Mouse (Mus musculus): Measurements from ENCODE around the gene Phldb2. TPM values are rescaled to one million over a fixed set of nuclear protein-coding genes. Genes with fewer than 3 reads are reported as not detected.

Phldb2 gene
- polyA plus RNA-seq, 1 experiment: 11.4 TPM

DNA sequence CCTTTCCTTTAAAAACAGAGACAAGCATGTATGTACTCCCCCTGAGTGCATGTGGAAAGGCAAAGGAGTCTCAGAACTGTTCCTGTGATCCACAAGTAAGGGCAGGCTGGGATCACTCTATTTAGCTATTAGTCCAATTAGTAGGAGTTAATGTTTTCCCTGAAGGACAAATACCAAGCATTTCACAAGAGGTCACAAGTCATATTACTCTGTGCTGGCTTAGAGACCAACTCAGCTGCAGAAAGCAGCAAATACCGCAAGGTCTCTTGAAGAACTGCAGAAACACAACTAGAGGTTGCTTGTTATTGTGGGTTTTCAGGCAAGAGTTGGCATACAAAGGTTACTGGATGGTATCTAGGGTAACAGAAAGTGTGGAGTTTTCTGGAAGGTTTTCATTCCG is 59.6 kb downstream of the Phldb2 start:
- no peak for DNase-seq (ENCODE audit: low read depth)

DNA sequence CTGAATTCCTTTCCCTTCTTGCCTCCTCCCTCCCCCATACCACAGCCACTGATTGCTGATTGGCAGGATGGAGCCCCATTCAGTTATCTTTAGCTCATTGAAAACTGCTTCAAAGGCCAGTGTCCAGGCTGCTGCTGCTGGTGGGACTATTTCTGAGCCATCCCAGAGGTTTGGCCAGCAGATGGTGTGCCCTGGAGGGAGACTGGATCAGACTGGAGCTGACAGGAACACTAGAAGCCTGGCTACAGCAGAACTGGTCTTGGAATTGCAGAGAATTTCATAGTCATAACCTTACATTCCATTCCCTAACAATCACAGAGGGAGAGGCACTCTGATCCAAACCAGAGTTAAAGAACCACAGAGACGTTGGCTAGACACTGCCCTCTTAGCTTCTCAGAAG is 60.5 kb downstream of the Phldb2 start:
- DNase-seq (ENCODE audit: low read depth): no peak

DNA sequence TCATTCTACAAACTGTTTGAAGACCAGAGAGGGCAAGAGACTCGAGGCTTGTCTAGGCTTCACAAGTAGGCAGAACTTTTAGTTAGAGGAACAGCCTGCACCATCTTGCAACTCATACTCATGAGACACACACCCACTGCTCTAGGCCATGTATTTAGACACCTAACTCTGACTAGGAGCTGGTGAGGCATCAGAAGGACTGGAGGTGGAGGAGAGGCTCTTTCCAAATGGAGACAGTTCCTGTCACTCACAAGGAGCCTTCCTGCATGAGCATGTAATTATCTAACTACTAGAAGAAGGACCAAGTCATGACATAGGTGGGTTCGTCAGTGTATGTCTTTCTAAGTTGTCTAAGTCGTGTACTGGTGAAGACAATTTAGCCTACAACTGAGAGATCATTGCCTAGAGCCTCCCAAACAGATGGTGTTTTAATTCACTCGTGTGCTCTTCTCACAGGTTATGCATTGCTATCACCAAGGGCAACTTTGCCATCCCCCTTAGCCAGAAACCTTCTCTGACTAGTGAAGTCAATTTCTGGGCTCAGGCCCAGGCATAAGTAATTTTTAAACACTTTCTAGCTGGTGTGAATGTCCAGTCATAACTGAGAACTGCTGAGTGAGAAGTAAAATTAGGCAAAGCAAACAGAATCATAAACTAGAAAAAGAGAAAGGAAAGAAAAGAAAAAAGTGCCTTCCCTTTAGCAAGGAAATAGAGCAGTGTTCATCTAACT is 62.8 kb downstream of the Phldb2 start:
- DNase-seq (ENCODE audit: low read depth): no peak

DNA sequence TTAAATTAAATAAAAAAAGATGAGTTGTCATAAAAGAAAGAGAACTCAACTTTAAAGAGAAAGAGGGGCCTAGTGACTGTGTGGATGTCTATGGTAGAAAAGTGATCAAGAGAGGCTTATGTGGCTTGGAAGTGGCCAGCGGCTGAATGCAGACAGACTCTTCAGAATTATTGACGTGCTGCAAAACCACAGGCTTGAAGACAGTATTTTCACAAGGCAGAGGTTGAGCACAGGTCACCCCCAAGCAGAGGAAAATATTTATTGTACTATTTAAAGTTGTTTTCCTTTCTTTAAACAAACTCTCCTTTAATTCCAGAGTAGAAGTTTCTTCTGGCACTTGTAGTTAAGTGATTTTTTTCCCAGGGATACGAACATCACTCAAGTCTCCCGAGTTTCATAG is 63.8 kb downstream of the Phldb2 start:
- no peak for DNase-seq (ENCODE audit: low read depth)

DNA sequence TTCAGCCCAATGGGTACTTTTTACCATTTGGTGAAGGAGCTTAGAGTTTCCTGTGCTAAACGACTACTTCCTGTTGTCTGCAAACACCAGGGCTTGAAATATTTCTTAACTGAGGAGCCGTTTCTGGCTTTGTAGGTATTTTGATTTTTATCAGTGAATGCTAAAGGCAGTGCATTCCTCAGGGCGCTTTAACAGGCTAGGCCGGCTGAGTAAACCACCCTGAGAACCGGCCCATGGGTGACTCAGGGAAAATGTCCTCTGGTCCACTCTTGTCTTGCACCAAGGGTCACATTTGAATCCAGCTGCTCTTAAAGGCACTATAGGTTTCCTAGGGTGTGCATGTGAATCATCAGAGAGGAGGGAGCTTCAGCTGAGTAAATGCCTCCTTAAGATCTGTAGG is 66.8 kb downstream of the Phldb2 start:
- no peak for DNase-seq (ENCODE audit: low read depth)

DNA sequence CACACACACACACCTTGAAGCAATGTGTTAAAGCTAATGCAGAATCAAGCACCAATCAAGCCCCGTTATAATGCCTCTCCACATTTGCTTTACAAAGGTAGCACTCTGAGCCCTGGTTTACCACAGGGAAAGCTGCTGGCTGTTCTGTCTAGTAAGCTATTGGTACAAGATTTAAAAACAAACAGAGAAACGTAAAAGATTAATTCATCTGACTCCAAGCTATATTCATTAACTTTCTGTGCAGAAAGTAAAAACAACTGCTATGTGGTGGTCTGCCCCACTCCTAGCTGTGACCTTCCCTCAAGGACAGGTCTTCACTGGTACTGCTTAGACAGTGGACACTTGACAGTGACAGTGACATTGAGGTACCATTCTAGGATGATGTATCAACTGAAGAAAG is 69.2 kb downstream of the Phldb2 start:
- DNase-seq (ENCODE audit: low read depth): no peak

DNA sequence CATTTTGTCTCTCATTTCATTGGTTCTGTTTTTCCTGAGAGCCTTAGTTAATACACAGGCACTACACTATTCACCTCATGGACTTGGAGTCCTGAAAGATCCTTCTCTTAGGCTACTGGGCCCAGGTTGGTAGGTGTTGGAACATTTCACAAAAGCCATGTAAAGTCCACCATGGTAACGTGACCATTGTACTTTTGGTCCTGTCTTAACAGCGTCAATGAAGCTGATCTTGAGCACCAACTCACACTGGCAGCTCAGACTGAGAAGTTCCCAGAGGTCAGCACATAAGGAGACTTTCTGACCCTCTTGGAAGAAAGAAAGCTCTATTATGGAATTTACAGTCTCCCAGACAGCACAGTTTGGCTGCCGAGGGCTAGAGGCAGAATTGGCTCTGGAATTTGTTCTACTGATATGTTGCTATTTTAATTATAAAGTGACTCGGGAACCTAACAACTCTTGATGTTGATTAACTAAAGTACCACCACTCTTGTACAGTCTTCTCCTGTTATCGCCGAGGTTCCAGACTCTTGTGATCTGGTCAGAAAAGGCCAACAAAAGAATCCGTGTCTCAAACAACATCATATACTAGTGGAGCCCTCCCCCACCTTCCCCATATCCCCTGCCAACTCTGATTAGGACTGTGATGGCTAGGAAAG is 72.1 kb downstream of the Phldb2 start:
- no peak for DNase-seq (ENCODE audit: low read depth)

DNA sequence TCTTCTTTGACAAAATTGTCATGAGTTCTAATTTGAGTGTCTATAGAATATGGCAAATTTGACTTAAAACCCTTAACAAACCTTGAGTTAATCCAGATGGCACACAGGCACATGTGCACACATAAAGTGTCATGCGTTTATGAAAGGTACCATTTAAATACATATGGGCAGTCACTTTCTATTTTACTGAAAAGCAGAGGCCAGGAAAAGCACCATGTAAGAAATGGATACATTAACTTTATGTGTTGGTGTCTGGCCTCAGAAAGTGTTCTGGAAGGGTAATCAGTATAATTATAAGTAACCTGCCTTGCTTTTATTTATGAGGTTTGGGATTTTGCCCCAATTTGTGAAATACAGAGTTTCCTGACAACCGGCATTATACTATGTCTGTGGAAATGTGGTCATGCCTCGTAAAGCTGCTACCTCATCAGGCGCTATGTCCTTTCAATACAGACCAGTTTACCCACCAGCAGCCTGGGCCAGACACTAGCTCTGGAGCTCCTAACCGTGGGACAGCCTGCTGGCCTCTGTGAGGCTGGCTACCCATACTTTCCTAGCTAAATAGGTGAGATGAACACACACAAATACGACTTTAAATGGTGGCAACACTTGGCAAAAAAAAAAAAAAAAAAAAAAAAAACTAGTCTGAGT is 73.2 kb downstream of the Phldb2 start:
- no peak for DNase-seq (ENCODE audit: low read depth)

DNA sequence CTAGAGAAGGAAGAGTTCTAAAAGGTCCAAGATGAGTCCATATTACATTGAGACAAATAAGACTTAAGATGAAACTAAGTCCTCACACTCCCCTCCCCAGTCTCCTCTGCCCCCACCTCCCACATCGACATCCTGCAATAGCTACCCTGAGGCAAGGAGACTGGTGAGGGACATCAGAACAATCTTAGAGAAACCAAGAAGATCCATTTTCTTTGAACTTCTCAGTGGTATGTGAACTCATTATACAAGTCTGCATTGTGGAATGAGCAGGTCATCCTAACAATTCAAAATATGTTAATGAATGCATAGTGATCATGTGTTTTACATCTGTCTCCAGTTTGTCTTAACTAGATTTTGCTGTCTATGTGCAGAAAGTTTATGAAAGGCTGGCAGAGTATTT is 75.7 kb downstream of the Phldb2 start:
- DNase-seq (ENCODE audit: low read depth): no peak

DNA sequence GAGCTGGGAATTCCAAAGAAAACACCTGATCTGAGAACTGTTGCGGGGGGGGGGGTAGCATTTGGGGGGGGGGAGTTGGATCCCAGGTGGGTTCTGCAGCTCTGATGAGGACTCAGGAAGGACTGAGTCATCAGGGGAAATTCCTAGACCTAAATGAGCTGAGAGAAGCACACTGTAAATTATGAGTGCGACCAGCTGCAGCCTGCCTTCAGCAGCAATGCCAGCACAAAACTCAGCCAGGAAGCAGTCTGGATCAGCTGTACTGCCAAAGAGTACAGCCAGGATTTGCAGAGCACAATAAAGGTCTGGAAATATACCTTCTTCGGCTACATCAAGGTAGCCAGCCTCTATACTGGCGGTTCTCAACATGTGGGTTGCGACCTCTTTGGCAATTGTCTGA is 76.2 kb downstream of the Phldb2 start:
- DNase-seq (ENCODE audit: low read depth): no peak

DNA sequence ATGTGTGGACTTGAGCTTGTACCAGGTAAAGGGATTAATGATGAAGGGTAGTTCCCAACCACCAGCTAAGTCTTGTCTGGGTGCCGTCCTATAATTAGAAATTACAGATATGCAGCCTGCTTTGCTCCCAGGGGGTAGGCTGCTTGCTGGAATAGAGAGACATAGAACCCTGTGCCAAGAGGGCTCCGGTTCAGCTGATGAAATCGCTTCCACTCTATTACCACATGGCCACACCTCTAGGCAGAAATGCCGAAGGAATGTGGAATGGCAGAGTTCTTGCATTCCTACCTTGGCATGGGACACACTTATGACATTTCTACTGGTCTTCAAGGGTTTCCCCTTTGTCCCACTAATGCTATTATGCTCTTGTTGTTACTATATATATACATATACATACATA is 80.0 kb downstream of the Phldb2 start:
- peak; percentile 24 for DNase-seq (ENCODE audit: low read depth)

DNA sequence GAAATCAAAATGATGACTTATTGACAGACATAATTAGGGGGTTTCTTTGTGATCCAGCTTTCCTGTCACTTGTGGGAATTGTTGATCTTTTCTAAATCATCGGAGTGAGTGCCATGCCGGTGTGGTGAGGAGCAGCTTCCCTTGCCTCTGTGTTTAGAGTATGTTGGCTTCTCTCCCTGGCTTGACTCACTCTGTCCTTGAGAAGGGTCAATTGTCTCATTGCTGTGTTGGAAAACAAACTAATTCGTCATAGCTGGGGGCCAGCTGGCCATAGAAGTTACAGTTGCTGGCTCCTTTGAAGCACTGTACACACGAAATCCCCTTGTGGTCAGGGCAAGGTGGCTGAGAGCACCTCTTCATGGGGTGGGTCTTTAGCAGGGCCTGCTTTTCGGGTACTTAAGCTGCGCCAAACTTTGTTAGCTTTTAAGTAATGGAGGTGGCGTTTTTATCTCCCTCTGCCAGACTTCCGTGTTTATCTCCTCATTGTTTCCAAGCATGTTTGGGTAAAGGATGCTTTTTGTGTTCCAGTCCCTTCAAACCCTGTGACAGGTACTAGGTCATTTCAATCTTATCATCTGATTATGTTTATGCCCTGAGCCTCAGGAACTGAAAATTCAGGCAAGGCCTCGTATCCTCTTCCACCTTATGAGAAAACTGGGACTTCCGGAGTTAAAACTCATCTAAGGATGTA is 82.0 kb downstream of the Phldb2 start:
- DNase-seq (ENCODE audit: low read depth): no peak

DNA sequence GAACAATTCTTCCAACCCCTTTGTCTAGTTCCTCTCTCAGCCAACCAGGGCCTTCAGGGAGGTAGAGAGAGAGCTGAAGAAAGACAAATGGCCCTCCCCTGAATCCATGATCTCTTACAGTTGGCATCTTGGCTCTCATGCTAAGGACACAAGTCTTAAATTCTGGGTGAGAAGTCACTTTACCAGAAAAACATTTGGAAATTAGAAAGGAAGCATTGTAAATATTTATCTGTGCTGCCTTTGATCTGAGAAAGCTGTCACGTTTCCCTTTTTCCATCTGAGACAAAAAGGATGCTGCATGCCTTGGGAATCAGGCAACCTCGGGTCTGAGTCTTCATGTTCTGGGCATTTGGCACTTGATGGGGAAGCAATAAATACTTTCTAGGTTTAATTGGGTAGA is 82.7 kb downstream of the Phldb2 start:
- DNase-seq (ENCODE audit: low read depth): no peak

DNA sequence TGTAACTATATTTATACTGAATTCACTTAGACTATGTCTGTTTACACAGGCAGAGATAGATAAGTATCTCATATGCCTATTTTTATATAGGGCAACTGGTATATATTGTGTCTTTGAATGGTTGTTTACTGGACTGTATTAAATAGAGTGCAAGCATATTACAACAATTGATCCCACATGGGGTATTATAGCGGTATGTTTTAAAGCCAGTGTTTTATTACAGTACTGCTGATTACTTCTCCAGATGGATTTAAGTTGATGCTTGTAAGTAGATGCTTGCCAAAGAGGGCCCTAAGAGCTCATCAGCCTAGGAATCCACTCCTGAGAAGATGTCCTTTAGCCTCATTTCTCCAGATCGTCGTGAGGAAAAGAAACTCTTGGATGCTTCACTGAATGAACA is 84.4 kb downstream of the Phldb2 start:
- no peak for DNase-seq (ENCODE audit: low read depth)

DNA sequence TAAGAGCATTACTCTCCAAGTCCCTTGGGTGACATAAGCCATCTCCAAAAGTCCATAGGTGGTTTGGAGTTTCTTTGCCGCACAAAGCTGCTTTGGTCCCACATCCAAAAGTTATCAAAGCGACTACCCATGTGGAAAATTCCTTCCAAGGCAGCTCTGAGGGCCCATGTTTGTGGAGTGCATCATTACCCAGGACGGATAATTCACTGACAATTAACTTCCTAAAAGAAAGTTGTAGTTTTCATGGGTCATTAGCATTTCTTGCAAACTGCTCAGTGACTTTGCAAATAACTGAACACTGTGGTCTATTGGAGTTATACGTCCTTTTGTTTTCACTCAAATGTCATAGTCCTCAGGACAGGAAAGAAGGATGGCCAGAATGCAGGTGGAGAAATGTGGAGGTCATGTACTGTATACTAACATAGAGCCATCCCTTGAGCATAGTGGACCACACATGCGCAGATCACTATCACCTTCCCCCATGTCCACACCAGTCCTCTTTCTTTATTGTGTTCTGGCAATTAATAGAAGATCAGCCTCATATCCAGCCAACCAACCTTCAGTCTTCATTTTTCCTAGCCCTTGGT is 96.0 kb downstream of the Phldb2 start:
- DNase-seq (ENCODE audit: low read depth): no peak

DNA sequence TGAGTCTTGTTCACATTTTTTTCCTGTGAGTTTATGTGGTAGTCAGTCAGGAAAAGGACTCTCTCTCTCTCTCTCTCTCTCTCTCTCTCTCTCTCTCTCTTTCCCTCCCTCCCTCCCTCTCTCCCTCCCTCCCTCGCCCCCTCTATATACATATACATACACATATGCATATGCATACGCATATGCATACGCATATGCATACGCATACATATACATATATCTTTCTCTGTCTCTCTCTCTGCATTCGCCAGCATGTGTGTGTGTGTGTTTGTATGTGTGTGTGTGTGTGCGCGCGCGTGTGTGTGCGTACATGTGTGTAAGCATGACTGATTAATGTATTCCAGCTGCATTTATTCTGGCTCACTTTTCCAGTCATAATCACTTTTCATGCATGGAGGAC is 98.9 kb downstream of the Phldb2 start:
- no peak for DNase-seq (ENCODE audit: low read depth)

DNA sequence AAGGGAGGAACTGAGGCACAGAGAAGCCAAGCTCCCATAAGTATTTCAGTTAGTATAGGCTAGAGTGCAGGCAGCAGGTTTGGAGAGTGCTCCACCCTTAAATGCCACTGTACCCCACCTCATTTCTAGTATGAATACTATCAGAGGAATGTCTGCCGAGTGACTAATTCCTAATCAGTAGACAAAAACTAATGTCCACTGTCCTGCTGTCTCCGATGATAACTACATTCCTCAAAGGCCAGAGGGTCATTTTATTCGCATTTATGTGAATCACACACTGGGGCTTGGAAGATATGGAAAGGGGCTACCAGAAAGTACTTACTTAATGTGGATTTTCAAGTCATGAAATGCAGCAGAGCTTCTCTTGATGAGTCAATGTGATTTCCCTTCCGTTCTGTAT is 104.4 kb downstream of the Phldb2 start:
- DNase-seq (ENCODE audit: low read depth): no peak

DNA sequence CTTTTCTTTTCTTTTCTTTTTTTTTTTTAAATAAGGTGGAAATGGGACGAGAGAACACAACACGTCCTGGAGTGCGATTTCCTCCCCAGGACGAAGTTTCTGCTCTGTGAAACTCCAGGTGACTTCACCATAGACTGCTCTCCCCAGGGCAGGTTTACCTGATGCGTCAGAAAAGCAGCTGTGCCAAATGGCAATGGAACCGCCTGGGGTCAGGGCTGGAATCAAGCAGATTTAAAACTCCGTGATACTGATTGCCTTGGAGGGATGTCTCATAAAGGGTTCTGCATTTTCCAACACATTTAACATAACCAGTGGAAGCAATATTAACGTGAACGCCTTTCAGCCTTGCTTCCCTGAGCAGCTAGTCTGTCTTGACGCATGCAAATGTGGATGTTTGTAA is 108.5 kb downstream of the Phldb2 start:
- no peak for DNase-seq (ENCODE audit: low read depth)

DNA sequence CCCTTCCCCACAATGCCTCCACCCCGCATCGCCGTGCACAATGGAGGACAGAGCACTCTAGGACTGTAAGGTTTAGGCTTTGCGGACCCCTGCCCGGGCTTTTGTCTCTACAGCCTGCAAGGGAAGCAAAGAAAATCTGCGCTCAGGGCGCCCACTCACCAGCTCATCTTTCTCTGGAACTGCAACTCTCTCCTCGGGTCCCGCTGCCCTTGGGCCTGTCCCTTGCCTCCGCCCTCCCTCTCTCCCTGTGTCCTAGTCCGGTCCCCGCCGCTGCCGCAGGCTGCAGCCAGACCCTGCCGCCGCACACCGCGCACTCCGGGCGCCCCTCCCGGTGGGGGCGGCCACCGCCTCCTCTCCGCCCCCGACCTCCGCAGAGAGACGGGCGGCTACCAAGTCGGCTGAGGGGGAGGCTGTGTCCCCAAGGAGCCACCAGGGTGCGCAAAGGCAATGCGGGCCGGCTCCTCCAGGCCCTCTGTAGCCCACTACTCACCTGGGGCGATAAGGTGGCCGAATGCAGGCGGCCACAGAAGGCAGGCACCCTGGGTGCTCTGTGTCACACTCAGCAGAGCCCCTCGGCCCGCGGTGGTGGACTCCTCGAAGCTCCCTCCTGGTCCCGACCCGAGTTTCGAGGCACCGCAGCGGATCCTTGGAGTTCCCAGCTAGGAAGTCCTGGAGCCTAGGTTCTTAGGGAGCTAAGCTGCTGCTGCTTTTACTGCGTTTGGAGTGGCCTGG is 109.2 kb downstream of the Phldb2 start:
- no peak for DNase-seq (ENCODE audit: low read depth)

DNA sequence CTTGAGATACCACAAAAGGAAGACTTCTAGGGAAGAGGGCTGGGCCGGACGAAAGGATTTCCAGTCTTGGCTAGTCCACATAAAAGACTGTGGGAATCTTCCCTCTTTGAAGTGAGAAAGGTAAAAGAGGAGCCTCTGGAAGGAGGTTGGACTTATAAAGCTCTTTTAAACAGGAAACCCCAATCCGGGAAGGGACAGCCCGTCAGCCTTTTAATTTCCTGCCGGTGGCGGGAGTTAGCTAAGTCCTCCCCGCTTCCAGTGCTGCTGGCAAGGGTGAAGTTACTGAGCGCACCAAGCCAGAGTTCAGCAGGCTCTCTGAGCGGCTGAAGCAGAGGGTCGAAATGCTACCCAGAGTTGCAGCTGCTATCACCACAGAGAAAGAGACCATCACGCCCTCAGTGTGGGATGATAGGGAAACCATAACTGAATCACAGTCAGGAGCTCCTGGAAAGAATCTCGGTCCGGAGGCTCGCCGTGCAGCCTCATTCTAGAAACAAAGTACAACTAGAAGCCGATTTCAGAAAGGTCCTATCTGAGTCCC is 110.0 kb downstream of the Phldb2 start:
- no peak for DNase-seq (ENCODE audit: low read depth)

DNA sequence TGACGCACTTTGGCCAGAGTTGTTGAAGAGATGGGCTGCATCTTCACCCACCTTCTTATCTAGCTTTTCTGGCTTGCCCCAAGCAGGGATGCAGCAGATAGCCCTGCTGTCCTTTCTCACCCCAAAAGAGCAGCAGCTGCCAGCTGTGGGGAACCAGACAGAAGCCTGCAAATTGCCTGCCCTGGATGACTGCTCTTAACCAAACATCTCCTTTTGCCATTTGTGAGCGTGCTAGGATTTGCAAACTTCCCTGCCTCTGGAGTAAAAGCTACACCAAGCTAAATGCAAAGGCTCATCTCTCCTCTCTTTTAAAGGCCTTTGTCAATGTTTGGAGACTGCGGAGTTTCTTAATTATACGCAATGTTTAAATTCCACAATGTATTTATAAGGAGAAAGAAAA is 111.0 kb downstream of the Phldb2 start:
- DNase-seq (ENCODE audit: low read depth): no peak

All from gonadal fat pad, adult 2 months (tissue).